Mouse (Mus musculus): ENCODE measurements around the gene Usp7. TPM values are rescaled to one million over a fixed set of nuclear protein-coding genes. Genes with fewer than 3 reads are reported as not detected.

The Usp7 gene
- polyA plus RNA-seq, 1 experiment from 2014 or later, result 31.9 TPM

DNA sequence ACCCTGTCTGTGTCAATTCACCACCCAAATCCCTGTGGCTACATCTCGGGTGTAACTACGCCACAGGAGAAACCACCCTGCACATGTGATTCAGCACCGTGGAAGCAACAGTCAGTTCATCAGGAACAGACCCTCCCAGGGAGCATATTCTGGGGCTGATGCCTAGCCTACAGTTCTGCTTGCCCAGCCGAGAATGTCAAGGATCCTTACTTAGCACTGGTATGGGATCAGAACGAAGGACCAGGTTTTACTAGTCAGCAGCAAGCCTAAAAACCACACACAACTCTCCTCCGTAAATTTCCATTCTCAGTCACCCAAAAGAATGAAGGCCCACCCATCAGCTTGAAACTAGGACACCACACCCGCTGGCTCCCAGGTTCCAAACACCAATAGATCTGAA is 60.5 kb downstream of the Usp7 start:
- Histone ChIP-seq H3K4me3 (ENCODE audit: low read depth, low read length) (no peak overlapping the region), H3K9me3 (replicated peaks; ENCODE audit: control insufficient read depth, low read length) (no peaks in the 10 kb centered on the region), H3K27me3 (ENCODE audit: control insufficient read depth, insufficient read depth, low read length) (no peaks in the 10 kb centered on the region), H3K36me3 (ENCODE audit: control insufficient read depth, insufficient read depth, low read length) (no peaks in the 10 kb centered on the region), H3K9ac (ENCODE audit: low read depth, low read length) (no peak overlapping the region), H3K27ac (ENCODE audit: low read depth, low read length) (no peak overlapping the region), H3K4me2 (no peak overlapping the region), H3K4me1 (ENCODE audit: control insufficient read depth, insufficient read depth, low read length) (peaks cover 33% of the 10 kb centered on the region)
- no peak for ATAC-seq (replicated peaks; ENCODE audit: insufficient number of reproducible peaks, low FRiP score, low TSS enrichment)
- 84% methylated on average over 7 of the region's 7 CpGs for WGBS (ENCODE audit: insufficient replicate concordance)

GRCm38 (mm10) chr16:8728111-8728748 is 63.9 kb downstream of the Usp7 start:
- Histone ChIP-seq H3K4me3 (ENCODE audit: low read depth, low read length) (no peak overlapping the region), H3K27ac (ENCODE audit: low read depth, low read length) (no peak overlapping the region), H3K9ac (ENCODE audit: low read depth, low read length) (no peak overlapping the region), H3K4me2 (no peak overlapping the region), H3K27me3 (ENCODE audit: control insufficient read depth, insufficient read depth, low read length) (no peaks in the 10 kb centered on the region), H3K36me3 (ENCODE audit: control insufficient read depth, insufficient read depth, low read length) (no peaks in the 10 kb centered on the region), H3K9me3 (replicated peaks; ENCODE audit: control insufficient read depth, low read length) (no peaks in the 10 kb centered on the region), H3K4me1 (ENCODE audit: control insufficient read depth, insufficient read depth, low read length) (0 out of 2 replicates have a peak, but pooled peaks cover 8% of the 10 kb centered on the region)
- ATAC-seq (replicated peaks; ENCODE audit: insufficient number of reproducible peaks, low FRiP score, low TSS enrichment), result no peak
- 92% methylated on average over 5 of the region's 5 CpGs for WGBS (ENCODE audit: insufficient replicate concordance)

GRCm38 (mm10) chr16:8725807-8726206 is 66.3 kb downstream of the Usp7 start:
- 0 out of 2 replicates have a peak, but pooled peaks cover 5% of the 10 kb centered on the region for H3K4me1 ChIP-seq (ENCODE audit: control insufficient read depth, insufficient read depth, low read length)
- WGBS (ENCODE audit: insufficient replicate concordance), result 86% methylated on average over 2 of the region's 2 CpGs
- H3K27ac ChIP-seq (ENCODE audit: low read depth, low read length), result no peak overlapping the region

DNA sequence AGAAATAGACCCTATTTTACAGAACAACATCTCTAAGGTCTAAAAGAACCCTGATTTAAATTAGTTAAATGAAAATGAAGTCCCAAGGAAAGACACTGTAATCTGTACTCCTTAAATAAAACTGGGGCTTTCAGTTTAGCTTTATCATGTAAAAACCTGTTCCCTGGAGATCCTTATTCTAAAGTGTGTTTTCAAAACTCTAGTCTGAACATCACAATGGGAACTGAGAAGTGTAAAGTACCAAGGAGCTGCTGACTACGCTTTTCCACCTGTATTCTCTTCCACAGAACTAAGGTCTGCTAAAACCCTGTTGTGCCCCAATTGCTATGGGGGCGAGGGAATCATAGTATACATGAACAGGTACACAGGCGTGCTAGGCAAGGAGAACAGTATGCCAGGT is 68.1 kb downstream of the Usp7 start:
- Histone ChIP-seq H3K4me2 (no peak overlapping the region), H3K9me3 (replicated peaks; ENCODE audit: control insufficient read depth, low read length) (no peaks in the 10 kb centered on the region), H3K36me3 (ENCODE audit: control insufficient read depth, insufficient read depth, low read length) (no peaks in the 10 kb centered on the region), H3K4me1 (ENCODE audit: control insufficient read depth, insufficient read depth, low read length) (0 out of 2 replicates have a peak, but pooled peaks cover 5% of the 10 kb centered on the region), H3K4me3 (ENCODE audit: low read depth, low read length) (no peak overlapping the region), H3K27me3 (ENCODE audit: control insufficient read depth, insufficient read depth, low read length) (no peaks in the 10 kb centered on the region), H3K9ac (ENCODE audit: low read depth, low read length) (no peak overlapping the region), H3K27ac (ENCODE audit: low read depth, low read length) (no peak overlapping the region)
- 87% methylated on average over 3 of the region's 3 CpGs for WGBS (ENCODE audit: insufficient replicate concordance)
- ATAC-seq (replicated peaks; ENCODE audit: insufficient number of reproducible peaks, low FRiP score, low TSS enrichment), result no peak

More at GRCm38 (mm10) chr16:8725807-8726206, 66.3 kb downstream of the Usp7 start:
- H3K9me3 ChIP-seq (replicated peaks; ENCODE audit: control insufficient read depth, low read length), result no peaks in the 10 kb centered on the region
- H3K9ac ChIP-seq (ENCODE audit: low read depth, low read length), result no peak overlapping the region
- ATAC-seq (replicated peaks; ENCODE audit: insufficient number of reproducible peaks, low FRiP score, low TSS enrichment), result no peak
- H3K36me3 ChIP-seq (ENCODE audit: control insufficient read depth, insufficient read depth, low read length), result no peaks in the 10 kb centered on the region
- H3K27me3 ChIP-seq (ENCODE audit: control insufficient read depth, insufficient read depth, low read length), result no peaks in the 10 kb centered on the region
- H3K4me2 ChIP-seq, result no peak overlapping the region
- no peak overlapping the region for H3K4me3 ChIP-seq (ENCODE audit: low read depth, low read length)

DNA sequence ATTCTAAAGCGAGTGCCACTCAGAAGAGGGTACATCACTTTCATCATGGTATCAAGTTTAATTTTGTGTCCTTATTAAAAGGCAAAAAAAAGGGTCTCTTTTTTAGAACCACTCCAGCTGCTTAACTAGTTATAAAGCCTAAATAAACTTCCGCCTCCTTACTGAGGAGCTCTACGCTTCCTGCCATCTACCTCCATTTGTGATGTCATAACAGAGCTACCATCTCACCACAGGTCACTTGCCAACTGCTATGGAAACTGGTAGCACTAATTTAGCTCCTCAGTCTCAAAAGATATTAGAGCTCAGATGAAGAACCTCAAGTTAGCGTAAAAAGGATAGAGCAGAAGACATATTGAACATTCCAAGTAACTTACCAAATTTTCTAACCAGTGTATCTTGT is 71.7 kb downstream of the Usp7 start:
- Histone ChIP-seq H3K9me3 (replicated peaks; ENCODE audit: control insufficient read depth, low read length) (no peaks in the 10 kb centered on the region), H3K4me1 (ENCODE audit: control insufficient read depth, insufficient read depth, low read length) (peaks cover 2% of the 10 kb centered on the region; the same call in 1 of the 2 replicates)
- ATAC-seq (replicated peaks; ENCODE audit: insufficient number of reproducible peaks, low FRiP score, low TSS enrichment), result no peak

DNA sequence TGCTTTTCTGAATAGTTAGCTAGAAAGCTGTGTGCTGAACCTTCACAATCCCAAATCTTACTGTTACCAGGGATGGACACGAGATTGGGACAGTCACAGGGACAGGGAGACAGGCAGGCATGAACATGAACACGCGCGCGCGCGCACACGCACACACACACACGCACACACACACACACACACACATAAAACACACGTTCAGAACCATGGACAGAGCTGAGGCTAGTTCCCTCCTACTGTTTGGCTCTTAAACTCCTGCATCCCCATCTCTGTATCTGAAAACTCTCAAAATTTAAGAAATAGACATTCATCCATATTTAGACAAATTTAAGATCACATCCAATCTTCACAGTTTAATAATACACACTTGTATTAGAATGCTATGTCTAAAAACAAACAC is 74.4 kb downstream of the Usp7 start:
- Histone ChIP-seq H3K4me1 (ENCODE audit: control insufficient read depth, insufficient read depth, low read length) (peaks cover 7% of the 10 kb centered on the region), H3K27ac (ENCODE audit: low read depth, low read length) (no peak overlapping the region), H3K27me3 (ENCODE audit: control insufficient read depth, insufficient read depth, low read length) (no peaks in the 10 kb centered on the region), H3K9me3 (replicated peaks; ENCODE audit: control insufficient read depth, low read length) (no peaks in the 10 kb centered on the region), H3K4me2 (no peak overlapping the region), H3K36me3 (ENCODE audit: control insufficient read depth, insufficient read depth, low read length) (peaks cover 9% of the 10 kb centered on the region), H3K4me3 (ENCODE audit: low read depth, low read length) (no peak overlapping the region), H3K9ac (ENCODE audit: low read depth, low read length) (no peak overlapping the region)
- ATAC-seq (replicated peaks; ENCODE audit: insufficient number of reproducible peaks, low FRiP score, low TSS enrichment), result no peak
- WGBS (ENCODE audit: insufficient replicate concordance), result 91% methylated on average over 10 of the region's 10 CpGs

More for the DNA sequence above, 71.7 kb downstream of the Usp7 start:
- 89% methylated on average over 4 of the region's 4 CpGs for WGBS (ENCODE audit: insufficient replicate concordance)
- H3K27ac ChIP-seq (ENCODE audit: low read depth, low read length), result no peak overlapping the region
- 0 out of 2 replicates have a peak, but pooled peaks cover under 1% of the 10 kb centered on the region for H3K36me3 ChIP-seq (ENCODE audit: control insufficient read depth, insufficient read depth, low read length)
- H3K4me3 ChIP-seq (ENCODE audit: low read depth, low read length), result no peak overlapping the region
- H3K4me2 ChIP-seq, result no peak overlapping the region
- no peak overlapping the region for H3K9ac ChIP-seq (ENCODE audit: low read depth, low read length)
- no peaks in the 10 kb centered on the region for H3K27me3 ChIP-seq (ENCODE audit: control insufficient read depth, insufficient read depth, low read length)

DNA sequence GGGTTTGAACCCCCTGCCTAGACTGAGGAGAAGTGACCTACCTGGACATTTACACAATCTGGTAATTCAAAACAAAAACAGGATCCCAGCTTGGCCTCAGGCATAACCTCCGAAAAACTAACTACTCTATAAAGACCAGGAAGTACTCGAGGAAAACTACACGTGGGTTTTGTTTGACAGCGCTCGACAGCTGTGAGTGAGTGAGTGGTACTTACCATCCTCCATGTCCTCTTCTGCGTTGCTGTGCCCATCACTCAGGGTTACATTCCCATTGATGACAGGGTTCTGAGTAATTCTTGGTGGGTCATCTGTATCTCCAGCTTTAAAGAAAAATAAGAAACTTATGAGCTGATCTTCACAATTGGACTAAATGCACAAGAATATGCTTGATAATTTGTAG is 75.8 kb downstream of the Usp7 start:
- 69% methylated on average over 6 of the region's 6 CpGs for WGBS (ENCODE audit: insufficient replicate concordance)

DNA sequence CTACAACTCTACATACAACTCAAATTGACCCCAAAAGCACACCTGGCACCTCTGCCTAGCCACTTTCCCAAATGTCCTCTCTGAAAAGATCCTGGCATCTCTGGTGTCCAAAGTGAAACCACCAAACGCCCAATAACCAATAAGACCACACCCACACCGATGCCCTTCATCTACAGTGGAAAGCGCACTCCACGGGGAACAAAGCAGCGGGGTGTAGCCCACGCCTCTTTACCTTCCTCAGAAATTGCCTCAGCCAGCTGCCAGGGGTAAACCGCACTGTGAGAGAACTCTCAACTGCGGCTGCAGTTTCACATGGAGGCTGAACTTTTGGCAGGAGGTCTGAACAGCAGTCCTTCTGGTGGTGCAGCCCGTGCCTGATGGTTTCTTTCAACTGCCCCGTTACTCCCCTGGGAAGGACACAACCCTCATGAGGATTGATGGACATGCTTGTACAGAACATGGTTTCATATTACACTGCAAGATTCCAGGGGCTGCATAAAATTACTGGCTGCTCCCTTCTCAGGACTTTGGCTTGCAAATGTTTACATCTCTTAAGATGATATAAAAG is 76.5 kb downstream of the Usp7 start:
- Histone ChIP-seq H3K4me3 (ENCODE audit: low read depth, low read length) (no peak overlapping the region), H3K9me3 (replicated peaks; ENCODE audit: control insufficient read depth, low read length) (no peaks in the 10 kb centered on the region), H3K4me2 (no peak overlapping the region), H3K27me3 (ENCODE audit: control insufficient read depth, insufficient read depth, low read length) (no peaks in the 10 kb centered on the region), H3K36me3 (ENCODE audit: control insufficient read depth, insufficient read depth, low read length) (peaks cover 16% of the 10 kb centered on the region), H3K4me1 (ENCODE audit: control insufficient read depth, insufficient read depth, low read length) (peaks cover 8% of the 10 kb centered on the region), H3K9ac (ENCODE audit: low read depth, low read length) (no peak overlapping the region), H3K27ac (ENCODE audit: low read depth, low read length) (no peak overlapping the region)
- WGBS (ENCODE audit: insufficient replicate concordance), result 81% methylated on average over 10 of the region's 10 CpGs
- no peak for ATAC-seq (replicated peaks; ENCODE audit: insufficient number of reproducible peaks, low FRiP score, low TSS enrichment)

More for the DNA sequence above, 75.8 kb downstream of the Usp7 start:
- no peak for ATAC-seq (replicated peaks; ENCODE audit: insufficient number of reproducible peaks, low FRiP score, low TSS enrichment)
- Histone ChIP-seq H3K36me3 (ENCODE audit: control insufficient read depth, insufficient read depth, low read length) (peaks cover 11% of the 10 kb centered on the region), H3K27ac (ENCODE audit: low read depth, low read length) (no peak overlapping the region), H3K4me1 (ENCODE audit: control insufficient read depth, insufficient read depth, low read length) (peaks cover 8% of the 10 kb centered on the region), H3K9ac (ENCODE audit: low read depth, low read length) (no peak overlapping the region), H3K27me3 (ENCODE audit: control insufficient read depth, insufficient read depth, low read length) (no peaks in the 10 kb centered on the region), H3K4me3 (ENCODE audit: low read depth, low read length) (no peak overlapping the region), H3K9me3 (replicated peaks; ENCODE audit: control insufficient read depth, low read length) (no peaks in the 10 kb centered on the region), H3K4me2 (no peak overlapping the region)

- Histone ChIP-seq H3K4me2 (no peak overlapping the region), H3K27ac (ENCODE audit: low read depth, low read length) (no peak overlapping the region), H3K27me3 (ENCODE audit: control insufficient read depth, insufficient read depth, low read length) (no peaks in the 10 kb centered on the region), H3K9me3 (replicated peaks; ENCODE audit: control insufficient read depth, low read length) (no peaks in the 10 kb centered on the region), H3K36me3 (ENCODE audit: control insufficient read depth, insufficient read depth, low read length) (peaks cover 18% of the 10 kb centered on the region), H3K9ac (ENCODE audit: low read depth, low read length) (no peak overlapping the region), H3K4me3 (ENCODE audit: low read depth, low read length) (no peak overlapping the region), H3K4me1 (ENCODE audit: control insufficient read depth, insufficient read depth, low read length) (peaks cover 6% of the 10 kb centered on the region)
- ATAC-seq (replicated peaks; ENCODE audit: insufficient number of reproducible peaks, low FRiP score, low TSS enrichment), result no peak
- 90% methylated on average over 5 of the region's 5 CpGs for WGBS (ENCODE audit: insufficient replicate concordance)
These were observed 77.3 kb downstream of the Usp7 start for GRCm38 (mm10) chr16:8714851-8715250.
